Mouse (Mus musculus) heart, embryonic 16.5 days (tissue): ENCODE data around the gene Cldnd1. TPM values are rescaled to one million over a fixed set of nuclear protein-coding genes. Genes with fewer than 3 reads are reported as not detected.

ENCODE experiments used
- ATAC-seq: fragments of 200-750 bp; cut with Nextera tagmentation; replicated peaks from 2 replicates; pipeline ENCODE4 v1.8.0; 2017; ENCODE audit warnings: moderate number of reproducible peaks; ENCODE audit not compliant: insufficient read depth, low FRiP score; ENCODE audit errors: extremely low read depth
- H3K27ac ChIP-seq: fragments of 300-500 bp; sonication (generic); 2 replicates; pipeline ENCODE4 v1.5.1; 2014; ENCODE audit warnings: mild to moderate bottlenecking, low read length, control low read depth, moderate library complexity
- H3K27me3 ChIP-seq: fragments of 300-500 bp; sonication (generic); 2 replicates; pipeline ENCODE4 v1.6.1; 2014; ENCODE audit warnings: low read length, mixed read lengths; ENCODE audit not compliant: control insufficient read depth, insufficient read depth
- H3K36me3 ChIP-seq: fragments of 300-500 bp; sonication (generic); 2 replicates; pipeline ENCODE4 v1.6.1; 2014; ENCODE audit not compliant: control insufficient read depth, insufficient read depth
- H3K4me1 ChIP-seq: fragments of 300-500 bp; sonication (generic); 2 replicates; pipeline ENCODE4 v1.6.1; 2014; ENCODE audit warnings: low read length, mixed read lengths; ENCODE audit not compliant: control insufficient read depth, insufficient read depth
- H3K4me2 ChIP-seq: fragments of 300-500 bp; sonication (generic); 2 replicates; pipeline ENCODE4 v1.6.1; 2014; ENCODE audit warnings: low read depth, mild to moderate bottlenecking, control low read depth, low read length
- H3K4me3 ChIP-seq: fragments of 300-500 bp; sonication (generic); 2 replicates; pipeline ENCODE4 v1.5.1; 2014; ENCODE audit warnings: mild to moderate bottlenecking, control low read depth, low read length
- H3K9ac ChIP-seq: fragments of 300-500 bp; sonication (generic); 2 replicates; pipeline ENCODE4 v1.6.1; 2014; ENCODE audit warnings: low read length, control low read depth
- H3K9me3 ChIP-seq: fragments of 300-500 bp; sonication (generic); replicated peaks from 2 replicates; pipeline ENCODE4 v1.6.1; 2016; ENCODE audit warnings: low read length; ENCODE audit not compliant: control insufficient read depth
- WGBS: fragments of 180-500 bp; shearing (Covaris S2); extraction: QIAGEN DNeasy Blood & Tissue Kit; methylation state at CpG from one replicate; pipeline ENCODE4 v1.1.7; 2014; 5-methylcytosine and 5-hydroxymethylcytosine counted together
- microRNA-seq: library from miRNA; unstranded; fragments of <30 nt; microRNA quantifications from one replicate; pipeline ENCODE4, GENCODE M21; 2017
- polyA plus RNA-seq: library from polyadenylated mRNA; unstranded; fragments of >200 nt; fragmentation: Nextera tagmentation; extraction: Ambion mirVana; gene quantifications from 2 replicates; pipeline ENCODE4 v1.2.1, GENCODE M21; 2015

Gene Cldnd1
- polyA plus RNA-seq, 1 experiment from 2014 or later, result 112 TPM

- no peak overlapping the region for H3K27ac ChIP-seq
- no peak for ATAC-seq
These were observed 28.5 kb downstream of the Cldnd1 start for GRCm38 (mm10) chr16:58756191-58756590.

GRCm38 (mm10) chr16:58763076-58763475 is 35.4 kb downstream of the Cldnd1 start, which contains the start of gene Olfr172:
Olfr172 (minus strand) TSS chr16:58763176.
- Histone ChIP-seq H3K4me3 (no peak within 1 kb of the TSS), H3K27ac (no peak within 1 kb of the TSS), H3K9ac (no peak within 1 kb of the TSS), H3K4me1 (no peaks in the 10 kb centered on the region), H3K36me3 (no peaks in the 10 kb centered on the region), H3K9me3 (no peaks in the 10 kb centered on the region), H3K27me3 (no peaks in the 10 kb centered on the region), H3K4me2 (no peak within 1 kb of the TSS)
- WGBS, result 72% methylated on average over 1 of the region's 1 CpGs
- ATAC-seq, result no peak

More at GRCm38 (mm10) chr16:58756191-58756590, 28.5 kb downstream of the Cldnd1 start:
- Histone ChIP-seq H3K9ac (no peak overlapping the region), H3K4me2 (no peak overlapping the region), H3K36me3 (no peaks in the 10 kb centered on the region), H3K4me1 (no peaks in the 10 kb centered on the region), H3K4me3 (no peak overlapping the region), H3K9me3 (no peaks in the 10 kb centered on the region), H3K27me3 (no peaks in the 10 kb centered on the region)

Small RNA genes lying within 50 kb of the gene (microRNA-seq; reads per million reads assigned to microRNA genes)
- gene Gm27564, result not detected

Other genes starting within 250 kb of the Cldnd1 start
- gene St3gal6, start 203.7 kb upstream of the Cldnd1 start, polyA plus RNA-seq, result 18.0 and 19.6 TPM in 2 replicates
- gene Gm813, start 110.9 kb upstream of the Cldnd1 start, polyA plus RNA-seq, result not detected in 2 replicates
- gene E330017A01Rik, start 89.2 kb upstream of the Cldnd1 start, polyA plus RNA-seq, result not detected in 2 replicates
- 33.3 and 37.1 TPM in 2 replicates for gene Cpox, start 57.6 kb upstream of the Cldnd1 start, polyA plus RNA-seq
- gene Gpr15, start 8.8 kb upstream of the Cldnd1 start, polyA plus RNA-seq, result 0.24 and 1.00 TPM in 2 replicates
- gene Olfr172, start 35.3 kb downstream of the Cldnd1 start, polyA plus RNA-seq, result not detected in 2 replicates
- gene Olfr173, start 72.4 kb downstream of the Cldnd1 start, polyA plus RNA-seq, result not detected in 2 replicates
- not detected in 2 replicates for gene Olfr175-ps1, start 98.9 kb downstream of the Cldnd1 start, polyA plus RNA-seq
- gene Olfr177, start 146.9 kb downstream of the Cldnd1 start, polyA plus RNA-seq, result not detected in 2 replicates
- gene Olfr178, start 164.2 kb downstream of the Cldnd1 start, polyA plus RNA-seq, result not detected in 2 replicates
- gene Olfr181, start 200.8 kb downstream of the Cldnd1 start, polyA plus RNA-seq, result not detected in 2 replicates
- gene Olfr180, start 201.5 kb downstream of the Cldnd1 start, polyA plus RNA-seq, result not detected in 2 replicates